Mouse (Mus musculus) lung, postnatal 0 days (tissue): Measurements from ENCODE around the gene Dand5.

ENCODE experiments used
- CTCF ChIP-seq: IDR thresholded peaks from 2 replicates; pipeline ENCODE4 v1.5.1; 2016; ENCODE audit warnings: antibody characterized with exemption, mild to moderate bottlenecking
- EP300 ChIP-seq: IDR thresholded peaks from 2 replicates; pipeline ENCODE4 v1.6.1; 2016; ENCODE audit warnings: antibody characterized with exemption, mild to moderate bottlenecking, control low read depth

DNA sequence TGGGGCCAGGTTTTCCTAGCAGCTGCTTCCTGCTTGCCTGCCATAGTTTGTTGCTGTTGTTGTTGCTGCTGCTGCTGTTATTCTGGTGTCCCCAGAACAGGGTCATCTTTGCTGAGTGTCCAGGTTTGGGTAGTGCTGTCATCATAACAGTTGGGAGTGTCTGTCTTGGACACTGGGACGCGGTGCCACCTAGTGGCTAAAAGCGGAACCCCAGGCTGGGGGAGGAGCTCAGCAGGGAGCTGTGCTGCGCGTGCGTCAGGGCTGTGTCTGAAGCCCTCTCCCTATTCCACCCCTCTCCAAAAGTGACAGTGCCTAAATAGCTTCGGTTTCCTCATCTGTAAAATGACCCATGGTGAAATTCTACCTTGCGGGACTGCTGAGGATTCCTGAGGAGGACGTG lies 7.1 kb downstream of the Dand5 start:
- TF ChIP-seq CTCF (peak; percentile 99), EP300 (no peak)
